Mouse (Mus musculus): ENCODE data around the gene Zdhhc12.

- TF ChIP-seq POLR2A (IDR thresholded peaks at IDR 0.05; ENCODE audit: insufficient read depth, low read length) = no peak
- TF ChIP-seq CTCF (IDR thresholded peaks at IDR 0.05; ENCODE audit: low read depth, low read length) = no peak
Measured at GRCm38 (mm10) chr2:30108260-30108659, 14.8 kb upstream of the Zdhhc12 start.

Measured in ES-Bruce4 (cell line).